Mouse (Mus musculus): ENCODE measurements around the gene Bcl7b. TPM values are rescaled to one million over a fixed set of nuclear protein-coding genes. Genes with fewer than 3 reads are reported as not detected.

Gene Bcl7b
- total RNA-seq, 1 experiment = 17.5 TPM

DNA sequence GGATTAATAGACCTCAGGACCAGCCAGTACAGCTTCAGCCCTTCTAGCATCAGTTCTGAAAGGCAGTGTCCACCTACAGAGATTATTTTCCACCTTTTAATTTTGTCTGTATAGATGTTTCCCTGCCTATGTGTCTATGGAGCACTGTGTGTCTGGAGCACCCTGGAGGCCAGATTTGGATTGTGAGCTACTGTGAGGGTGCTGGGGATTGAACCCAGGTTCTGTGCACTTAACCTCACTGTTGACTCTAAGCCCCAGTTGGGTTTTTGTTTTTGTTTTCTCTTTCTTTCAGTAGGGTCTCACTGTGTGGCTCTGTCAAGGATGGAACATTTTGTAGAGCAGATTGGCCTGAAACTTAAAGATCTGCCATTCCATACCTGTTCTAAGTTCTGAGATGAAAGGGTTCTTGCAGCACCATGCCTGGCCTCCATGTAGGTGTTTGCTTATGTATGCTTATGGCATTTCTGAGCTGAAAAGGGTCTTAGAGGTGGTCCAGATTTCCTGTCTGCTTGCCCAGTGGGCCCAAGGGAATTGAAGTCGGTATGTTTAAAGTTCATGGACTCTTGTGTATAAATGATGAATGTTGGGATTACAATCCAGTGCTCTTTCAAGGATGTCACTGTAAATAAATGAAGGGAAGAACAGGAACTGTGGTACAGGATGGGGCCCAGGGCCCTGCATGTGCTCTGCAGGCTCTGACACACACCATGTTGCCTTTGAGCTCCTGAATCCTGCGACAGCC is 21.4 kb downstream of the Bcl7b start:
- no peak for DNase-seq (ENCODE audit: low read depth, low spot score)
- Histone ChIP-seq H3K4me1 (ENCODE audit: control insufficient read depth in 2 of 2, insufficient read depth in 2 of 2, low read length in 2 of 2, poor library complexity in 1 of 2) (no peaks in the 10 kb centered on the region; a peak in 1 of 4 replicates), H3K36me3 (ENCODE audit: control insufficient read depth, insufficient read depth, low read length, poor library complexity, severe bottlenecking) (peaks cover 13% of the 10 kb centered on the region), H3K4me3 (ENCODE audit: insufficient read depth in 1 of 2, low read depth in 1 of 2, low read length in 2 of 2, poor library complexity in 1 of 2, severe bottlenecking in 1 of 2) (peak overlapping the region in 1 of 2 experiments; percentile 98; a peak in 1 of 4 replicates), H3K9ac (ENCODE audit: insufficient read depth, low read depth, low read length, poor library complexity, severe bottlenecking) (peak overlapping the region; percentile 61; the same call in 1 of the 2 replicates), H3K9me3 (ENCODE audit: control insufficient read depth, insufficient read depth, low read depth, low read length) (no peaks in the 10 kb centered on the region), H3K27ac (ENCODE audit: insufficient read depth, low read depth, low read length, poor library complexity, severe bottlenecking) (no peak overlapping the region)
- in situ Hi-C loops (cut with MboI; ENCODE audit: low sequenced_read_pairs in 2 of 2, unreplicated experiment in 2 of 2) = no loop called here
- no peak for TF ChIP-seq MAFK (IDR thresholded peaks at IDR 0.05; ENCODE audit: insufficient read depth, low read depth, low read length)
- TF ChIP-seq ZC3H11A (IDR thresholded peaks at IDR 0.05; ENCODE audit: borderline replicate concordance, low read depth, low read length) = no peak
- TF ChIP-seq HCFC1 (IDR thresholded peaks at IDR 0.05; ENCODE audit: borderline replicate concordance, insufficient read depth, low read length) = no peak
- no peak for TF ChIP-seq ZNF384 (IDR thresholded peaks at IDR 0.05; ENCODE audit: low read depth, low read length)
- no peak for TF ChIP-seq CHD2 (IDR thresholded peaks at IDR 0.05; ENCODE audit: low read depth, low read length)

DNA sequence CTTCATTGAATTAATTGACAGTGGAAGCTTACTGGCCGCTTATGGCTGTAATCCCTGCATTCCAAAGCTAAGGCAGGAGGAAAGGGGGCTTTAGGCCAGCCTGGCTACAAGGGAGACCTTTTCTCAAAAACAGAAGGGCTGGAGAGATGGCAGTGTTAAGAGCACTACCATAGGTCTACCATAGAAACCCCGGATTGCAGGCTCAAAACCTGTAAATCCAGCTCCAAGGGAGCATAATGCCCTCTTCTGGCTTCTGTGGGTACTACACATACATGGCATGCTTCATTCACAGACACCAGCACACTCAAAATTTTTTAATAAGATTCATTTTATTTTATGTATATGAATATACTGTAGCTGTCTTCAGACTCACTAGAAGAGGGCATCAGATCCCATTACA is 23.5 kb downstream of the Bcl7b start:
- TF ChIP-seq ZC3H11A (IDR thresholded peaks at IDR 0.05; ENCODE audit: borderline replicate concordance, low read depth, low read length) (peak; percentile 16; the same call in 1 of the 2 replicates), CHD2 (IDR thresholded peaks at IDR 0.05; ENCODE audit: low read depth, low read length) (no peak)
- Histone ChIP-seq H3K4me3 (ENCODE audit: insufficient read depth in 1 of 2, low read depth in 1 of 2, low read length in 2 of 2, poor library complexity in 1 of 2, severe bottlenecking in 1 of 2) (no peak overlapping the region), H3K36me3 (ENCODE audit: control insufficient read depth, insufficient read depth, low read length, poor library complexity, severe bottlenecking) (peaks cover 18% of the 10 kb centered on the region), H3K9ac (ENCODE audit: insufficient read depth, low read depth, low read length, poor library complexity, severe bottlenecking) (no peak overlapping the region), H3K4me1 (ENCODE audit: control insufficient read depth in 2 of 2, insufficient read depth in 2 of 2, low read length in 2 of 2, poor library complexity in 1 of 2) (no peaks in the 10 kb centered on the region; a peak in 1 of 4 replicates), H3K27ac (ENCODE audit: insufficient read depth, low read depth, low read length, poor library complexity, severe bottlenecking) (no peak overlapping the region), H3K9me3 (ENCODE audit: control insufficient read depth, insufficient read depth, low read depth, low read length) (no peaks in the 10 kb centered on the region)
- DNase-seq (ENCODE audit: low read depth, low spot score) = peak; percentile 69
- in situ Hi-C loops (cut with MboI; ENCODE audit: low sequenced_read_pairs in 2 of 2, unreplicated experiment in 2 of 2) = no loop called here

DNA sequence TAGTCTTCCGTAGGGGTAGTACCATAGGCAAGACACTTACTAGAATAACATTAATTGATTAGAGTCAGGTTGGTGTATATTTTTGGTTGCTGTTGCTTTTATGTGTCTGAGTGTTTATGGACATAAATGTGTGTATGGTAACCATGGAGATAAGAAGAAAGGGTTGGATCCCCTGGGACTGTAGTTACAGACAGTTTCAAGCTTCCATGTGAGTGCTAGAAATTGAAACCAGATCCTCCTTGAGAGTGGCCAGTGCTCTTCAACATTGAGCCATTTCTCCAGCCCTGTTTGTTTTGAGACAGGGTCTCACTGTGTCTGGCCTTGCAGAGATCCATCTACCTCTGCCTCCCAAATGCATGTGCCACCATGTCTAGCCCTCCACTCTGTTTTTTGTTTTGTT is 24.3 kb downstream of the Bcl7b start:
- no peak overlapping the region for H3K4me3 ChIP-seq (ENCODE audit: insufficient read depth in 1 of 2, low read depth in 1 of 2, low read length in 2 of 2, poor library complexity in 1 of 2, severe bottlenecking in 1 of 2)
- H3K4me1 ChIP-seq (ENCODE audit: control insufficient read depth in 2 of 2, insufficient read depth in 2 of 2, low read length in 2 of 2, poor library complexity in 1 of 2) = no peaks in the 10 kb centered on the region; a peak in 1 of 4 replicates
- no peak for DNase-seq (ENCODE audit: low read depth, low spot score)
- H3K9me3 ChIP-seq (ENCODE audit: control insufficient read depth, insufficient read depth, low read depth, low read length) = no peaks in the 10 kb centered on the region
- H3K9ac ChIP-seq (ENCODE audit: insufficient read depth, low read depth, low read length, poor library complexity, severe bottlenecking) = no peak overlapping the region
- H3K27ac ChIP-seq (ENCODE audit: insufficient read depth, low read depth, low read length, poor library complexity, severe bottlenecking) = no peak overlapping the region
- H3K36me3 ChIP-seq (ENCODE audit: control insufficient read depth, insufficient read depth, low read length, poor library complexity, severe bottlenecking) = peaks cover 18% of the 10 kb centered on the region
- in situ Hi-C loops (cut with MboI; ENCODE audit: low sequenced_read_pairs in 2 of 2, unreplicated experiment in 2 of 2) = no loop called here
- TF ChIP-seq CHD2 (IDR thresholded peaks at IDR 0.05; ENCODE audit: low read depth, low read length) (no peak), MAFK (IDR thresholded peaks at IDR 0.05; ENCODE audit: insufficient read depth, low read depth, low read length) (no peak), HCFC1 (IDR thresholded peaks at IDR 0.05; ENCODE audit: borderline replicate concordance, insufficient read depth, low read length) (no peak), ZC3H11A (IDR thresholded peaks at IDR 0.05; ENCODE audit: borderline replicate concordance, low read depth, low read length) (no peak), ZNF384 (IDR thresholded peaks at IDR 0.05; ENCODE audit: low read depth, low read length) (no peak)

DNA sequence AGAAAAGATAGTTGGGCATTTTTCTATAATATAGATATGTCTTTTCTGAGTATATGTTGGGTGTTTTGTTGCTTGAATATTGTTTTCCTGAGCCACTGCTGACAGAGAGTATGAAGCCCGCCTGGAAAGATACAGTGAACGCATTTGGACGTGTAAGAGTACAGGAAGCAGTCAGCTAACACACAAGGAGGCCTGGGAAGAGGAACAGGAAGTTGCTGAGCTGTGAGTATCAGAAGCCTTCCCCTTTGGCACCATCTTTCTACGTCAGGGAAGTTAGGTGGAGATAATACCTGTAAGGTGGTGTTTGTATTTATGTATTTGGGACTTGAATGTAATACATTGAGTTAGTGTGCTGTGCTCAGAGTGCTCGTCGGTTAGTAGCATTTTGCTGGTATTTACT is 28.3 kb downstream of the Bcl7b start:
- H3K36me3 ChIP-seq (ENCODE audit: control insufficient read depth, insufficient read depth, low read length, poor library complexity, severe bottlenecking) = peaks cover 18% of the 10 kb centered on the region

More for the DNA sequence above, 28.3 kb downstream of the Bcl7b start:
- in situ Hi-C loops (cut with MboI; ENCODE audit: low sequenced_read_pairs in 2 of 2, unreplicated experiment in 2 of 2) = no loop called here
- Histone ChIP-seq H3K9ac (ENCODE audit: insufficient read depth, low read depth, low read length, poor library complexity, severe bottlenecking) (no peak overlapping the region), H3K27ac (ENCODE audit: insufficient read depth, low read depth, low read length, poor library complexity, severe bottlenecking) (no peak overlapping the region), H3K9me3 (ENCODE audit: control insufficient read depth, insufficient read depth, low read depth, low read length) (no peaks in the 10 kb centered on the region), H3K4me1 (ENCODE audit: control insufficient read depth in 2 of 2, insufficient read depth in 2 of 2, low read length in 2 of 2, poor library complexity in 1 of 2) (no peaks in the 10 kb centered on the region; a peak in 1 of 4 replicates), H3K4me3 (ENCODE audit: insufficient read depth in 1 of 2, low read depth in 1 of 2, low read length in 2 of 2, poor library complexity in 1 of 2, severe bottlenecking in 1 of 2) (no peak overlapping the region)
- TF ChIP-seq ZC3H11A (IDR thresholded peaks at IDR 0.05; ENCODE audit: borderline replicate concordance, low read depth, low read length) (no peak), CHD2 (IDR thresholded peaks at IDR 0.05; ENCODE audit: low read depth, low read length) (no peak), HCFC1 (IDR thresholded peaks at IDR 0.05; ENCODE audit: borderline replicate concordance, insufficient read depth, low read length) (no peak), ZNF384 (IDR thresholded peaks at IDR 0.05; ENCODE audit: low read depth, low read length) (no peak), MAFK (IDR thresholded peaks at IDR 0.05; ENCODE audit: insufficient read depth, low read depth, low read length) (no peak)
- DNase-seq (ENCODE audit: low read depth, low spot score) = no peak

Measured in ES-E14 (cell line).